Mouse (Mus musculus): ENCODE results near the gene Gp1bb.

Gene Gp1bb

GRCm38 (mm10) chr16:18622019-18622418 lies at the start of gene Gp1bb:
Gene Gp1bb, minus strand, starts transcription at chr16:18622403.
- no peak for DNase-seq (ENCODE audit: extremely low spot score)

- DNase-seq (ENCODE audit: extremely low spot score), result no peak
Observed at GRCm38 (mm10) chr16:18669914-18670313, 47.7 kb upstream of the Gp1bb start.

GRCm38 (mm10) chr16:18658597-18658996 lies 36.4 kb upstream of the Gp1bb start:
- DNase-seq (ENCODE audit: extremely low spot score), result no peak

GRCm38 (mm10) chr16:18655372-18656098 lies 33.3 kb upstream of the Gp1bb start:
- no peak for DNase-seq (ENCODE audit: extremely low spot score)

- DNase-seq (ENCODE audit: extremely low spot score), result no peak
Observed at GRCm38 (mm10) chr16:18653290-18654160, 31.3 kb upstream of the Gp1bb start.

- DNase-seq (ENCODE audit: extremely low spot score), result no peak
Observed at GRCm38 (mm10) chr16:18649126-18649525, 26.9 kb upstream of the Gp1bb start.

GRCm38 (mm10) chr16:18645329-18645728 lies 23.1 kb upstream of the Gp1bb start:
- DNase-seq (ENCODE audit: extremely low spot score), result no peak

GRCm38 (mm10) chr16:18644485-18644884 lies 22.3 kb upstream of the Gp1bb start:
- no peak for DNase-seq (ENCODE audit: extremely low spot score)

- DNase-seq (ENCODE audit: extremely low spot score), result no peak
Observed at GRCm38 (mm10) chr16:18643406-18643998, 21.3 kb upstream of the Gp1bb start.

GRCm38 (mm10) chr16:18642897-18643296 lies 20.7 kb upstream of the Gp1bb start:
- DNase-seq (ENCODE audit: extremely low spot score), result no peak

GRCm38 (mm10) chr16:18642291-18642690 lies 20.1 kb upstream of the Gp1bb start:
- no peak for DNase-seq (ENCODE audit: extremely low spot score)

GRCm38 (mm10) chr16:18639382-18639929 lies 17.3 kb upstream of the Gp1bb start:
- no peak for DNase-seq (ENCODE audit: extremely low spot score)

- DNase-seq (ENCODE audit: extremely low spot score), result no peak
Observed at GRCm38 (mm10) chr16:18638396-18638795, 16.2 kb upstream of the Gp1bb start.

GRCm38 (mm10) chr16:18636804-18637203 lies 14.6 kb upstream of the Gp1bb start:
- DNase-seq (ENCODE audit: extremely low spot score), result no peak

- DNase-seq (ENCODE audit: extremely low spot score), result no peak
Observed at GRCm38 (mm10) chr16:18636401-18636800, 14.2 kb upstream of the Gp1bb start.

- no peak for DNase-seq (ENCODE audit: extremely low spot score)
Observed at GRCm38 (mm10) chr16:18633333-18633732, 11.1 kb upstream of the Gp1bb start.

GRCm38 (mm10) chr16:18632816-18633215 lies 10.6 kb upstream of the Gp1bb start:
- no peak for DNase-seq (ENCODE audit: extremely low spot score)

GRCm38 (mm10) chr16:18632059-18632458 lies 9.9 kb upstream of the Gp1bb start:
- no peak for DNase-seq (ENCODE audit: extremely low spot score)

- no peak for DNase-seq (ENCODE audit: extremely low spot score)
Observed at GRCm38 (mm10) chr16:18631141-18631540, 8.9 kb upstream of the Gp1bb start.

GRCm38 (mm10) chr16:18630291-18630690 lies 8.1 kb upstream of the Gp1bb start:
- no peak for DNase-seq (ENCODE audit: extremely low spot score)

- DNase-seq (ENCODE audit: extremely low spot score), result peak; percentile 62
Observed at GRCm38 (mm10) chr16:18629390-18630231, 7.4 kb upstream of the Gp1bb start, which contains the start of gene Sept5. Gene Sept5, minus strand, starts transcription at chr16:18629954.

All from embryo, embryonic 9.5 days (tissue).